Mouse (Mus musculus): Measurements from ENCODE around the gene Jhy. TPM values are rescaled to one million over a fixed set of nuclear protein-coding genes. Genes with fewer than 3 reads are reported as not detected.

Gene Jhy
- polyA plus RNA-seq, 1 experiment: not detected

DNA sequence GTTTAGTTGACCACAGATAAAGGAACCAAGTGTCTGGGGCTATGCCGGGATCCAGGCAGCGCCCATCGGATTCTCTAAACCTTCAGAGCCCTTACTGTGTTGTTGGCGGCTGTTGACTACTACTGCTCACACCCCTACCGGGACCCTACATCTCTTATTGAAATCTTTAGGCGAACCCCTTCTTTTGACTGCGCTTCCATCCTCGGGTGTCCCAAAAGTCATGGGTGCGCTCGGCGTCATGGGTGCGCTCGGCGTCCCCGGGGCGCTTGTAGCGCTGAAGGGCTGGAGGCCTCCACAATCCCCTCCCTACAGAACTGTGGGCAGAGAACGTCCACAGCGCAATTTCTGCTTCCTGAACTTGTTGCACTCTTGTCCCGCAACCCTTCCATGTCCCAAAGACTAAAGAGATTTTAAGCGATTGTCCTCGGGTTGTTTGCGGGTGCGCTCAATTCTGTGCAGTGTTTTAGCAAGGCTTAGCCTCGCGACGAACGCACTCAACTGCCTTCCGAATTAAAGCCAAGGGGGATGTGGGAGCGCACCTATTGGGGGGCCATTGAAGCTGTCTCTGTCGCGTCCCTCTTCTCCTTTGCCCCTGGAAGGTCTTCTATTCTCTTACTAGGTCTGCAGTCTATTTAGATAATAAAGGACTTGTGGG lies 85.5 kb downstream of the Jhy start:
- Histone ChIP-seq H3K27ac (replicated peaks; ENCODE audit: low read depth, low read length) (no peak overlapping the region), H3K4me1 (ENCODE audit: control insufficient read depth, insufficient read depth, insufficient read length, low read length) (0 out of 2 replicates have a peak, but pooled peaks cover 2% of the 10 kb centered on the region), H3K4me3 (ENCODE audit: insufficient read depth, low read depth, low read length) (no peak overlapping the region)

DNA sequence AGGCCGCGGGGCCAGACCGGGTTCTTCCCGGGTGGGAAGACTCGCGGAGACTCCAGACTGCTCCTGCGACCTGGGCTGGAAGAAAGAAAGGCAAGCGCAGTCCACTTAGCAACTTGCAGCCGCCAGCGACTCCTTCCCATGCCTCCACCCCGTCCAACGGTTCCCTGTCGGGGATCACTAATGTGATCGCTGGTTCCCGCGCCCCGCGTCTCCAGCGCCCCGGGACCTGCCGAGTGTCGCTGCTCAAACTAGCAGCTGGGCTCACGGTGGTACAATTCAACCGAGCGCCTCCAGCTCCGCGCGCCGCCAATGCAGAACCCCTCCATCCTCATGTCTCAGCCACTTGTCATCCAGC lies 86.1 kb downstream of the Jhy start:
- Histone ChIP-seq H3K4me3 (ENCODE audit: insufficient read depth, low read depth, low read length) (peak overlapping the region; percentile 24), H3K4me1 (ENCODE audit: control insufficient read depth, insufficient read depth, insufficient read length, low read length) (0 out of 2 replicates have a peak, but pooled peaks cover 2% of the 10 kb centered on the region)

DNA sequence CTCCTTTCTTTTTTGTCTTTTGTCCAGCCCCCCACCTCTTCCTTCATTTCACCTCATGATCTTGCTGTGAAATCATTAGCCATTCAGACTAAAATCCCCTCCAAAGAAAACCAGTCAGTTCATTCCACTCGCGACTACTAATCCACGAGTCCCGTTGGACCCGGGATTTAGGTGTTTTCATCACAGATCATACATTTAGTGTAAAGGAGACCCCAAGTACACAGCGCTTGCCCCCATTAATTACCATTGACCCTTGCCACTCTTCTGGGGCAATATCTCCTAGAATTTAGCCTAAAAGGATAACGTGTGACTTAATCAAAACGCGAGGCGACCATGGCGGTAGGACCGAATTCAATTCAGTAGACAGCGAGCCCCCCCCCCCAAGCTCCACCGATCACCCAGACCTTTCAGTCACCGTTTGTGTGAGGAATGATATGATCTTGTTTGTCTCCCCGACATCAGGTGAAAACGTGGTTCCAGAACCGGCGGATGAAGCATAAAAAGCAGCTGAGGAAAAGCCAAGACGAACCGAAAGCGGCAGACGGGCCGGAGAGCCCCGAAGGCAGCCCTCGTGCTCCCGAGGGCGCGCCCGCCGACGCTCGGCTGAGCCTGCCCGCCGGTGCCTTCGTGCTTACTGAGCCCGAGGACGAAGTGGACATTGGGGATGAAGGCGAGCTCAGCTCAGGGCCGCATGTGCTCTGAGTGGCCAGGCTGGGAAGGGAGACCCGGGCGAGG lies 86.6 kb downstream of the Jhy start:
- H3K4me3 ChIP-seq (ENCODE audit: insufficient read depth, low read depth, low read length): peak overlapping the region; percentile 24

More for the DNA sequence above, 86.1 kb downstream of the Jhy start:
- no peak overlapping the region for H3K27ac ChIP-seq (replicated peaks; ENCODE audit: low read depth, low read length)

DNA sequence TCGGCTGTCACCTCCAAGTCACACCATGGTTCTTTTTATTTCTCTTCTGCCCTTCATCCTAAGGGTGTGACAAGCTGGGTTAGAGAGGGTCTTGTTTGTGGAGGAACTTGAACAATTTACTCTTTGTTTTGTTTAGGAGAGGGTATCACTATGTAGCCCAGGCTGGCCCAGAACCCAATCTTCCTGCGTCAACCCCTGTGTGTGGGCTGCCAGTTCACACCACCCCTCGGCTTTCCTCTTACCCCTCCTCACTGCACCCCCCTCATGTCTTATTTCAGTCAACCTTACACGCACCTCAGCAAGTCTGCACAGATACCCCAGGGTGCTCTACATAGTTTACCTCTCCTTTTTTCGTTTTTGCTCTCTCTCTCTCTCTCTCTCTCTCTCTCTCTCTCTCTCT lies 87.2 kb downstream of the Jhy start:
- H3K4me3 ChIP-seq (ENCODE audit: insufficient read depth, low read depth, low read length): no peak overlapping the region
- no peak overlapping the region for H3K27ac ChIP-seq (replicated peaks; ENCODE audit: low read depth, low read length)
- 0 out of 2 replicates have a peak, but pooled peaks cover 2% of the 10 kb centered on the region for H3K4me1 ChIP-seq (ENCODE audit: control insufficient read depth, insufficient read depth, insufficient read length, low read length)

More for the DNA sequence above, 86.6 kb downstream of the Jhy start:
- H3K4me1 ChIP-seq (ENCODE audit: control insufficient read depth, insufficient read depth, insufficient read length, low read length): 0 out of 2 replicates have a peak, but pooled peaks cover 2% of the 10 kb centered on the region
- H3K27ac ChIP-seq (replicated peaks; ENCODE audit: low read depth, low read length): no peak overlapping the region

DNA sequence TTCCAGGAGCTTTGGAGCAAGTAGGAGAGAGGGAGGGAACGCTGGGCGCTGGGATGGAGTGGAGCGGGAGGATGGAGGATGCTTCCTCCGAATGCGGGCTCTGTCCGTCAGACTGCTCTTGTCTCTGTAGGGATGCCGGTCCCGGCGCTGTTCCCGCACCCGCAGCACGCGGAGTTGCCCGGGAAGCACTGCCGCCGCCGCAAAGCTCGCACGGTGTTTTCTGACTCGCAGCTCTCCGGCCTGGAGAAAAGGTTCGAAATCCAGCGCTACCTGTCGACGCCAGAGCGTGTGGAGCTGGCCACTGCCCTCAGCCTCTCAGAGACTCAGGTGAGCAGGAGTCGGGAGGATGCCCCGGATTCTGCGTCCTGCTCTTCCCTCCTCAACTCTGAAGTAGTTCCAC lies 87.8 kb downstream of the Jhy start:
- H3K4me3 ChIP-seq (ENCODE audit: insufficient read depth, low read depth, low read length): no peak overlapping the region
- H3K27ac ChIP-seq (replicated peaks; ENCODE audit: low read depth, low read length): no peak overlapping the region

GRCm38 (mm10) chr9:40875431-40875830 lies 88.5 kb downstream of the Jhy start:
- H3K27ac ChIP-seq (replicated peaks; ENCODE audit: low read depth, low read length): no peak overlapping the region
- H3K4me3 ChIP-seq (ENCODE audit: insufficient read depth, low read depth, low read length): no peak overlapping the region
- H3K4me1 ChIP-seq (ENCODE audit: control insufficient read depth, insufficient read depth, insufficient read length, low read length): 0 out of 2 replicates have a peak, but pooled peaks cover 2% of the 10 kb centered on the region

More for the DNA sequence above, 87.8 kb downstream of the Jhy start:
- 0 out of 2 replicates have a peak, but pooled peaks cover 2% of the 10 kb centered on the region for H3K4me1 ChIP-seq (ENCODE audit: control insufficient read depth, insufficient read depth, insufficient read length, low read length)

- Histone ChIP-seq H3K4me3 (ENCODE audit: insufficient read depth, low read depth, low read length) (no peak overlapping the region), H3K4me1 (ENCODE audit: control insufficient read depth, insufficient read depth, insufficient read length, low read length) (0 out of 2 replicates have a peak, but pooled peaks cover 2% of the 10 kb centered on the region), H3K27ac (replicated peaks; ENCODE audit: low read depth, low read length) (no peak overlapping the region)
Measured at GRCm38 (mm10) chr9:40874961-40875360, 89.0 kb downstream of the Jhy start.

DNA sequence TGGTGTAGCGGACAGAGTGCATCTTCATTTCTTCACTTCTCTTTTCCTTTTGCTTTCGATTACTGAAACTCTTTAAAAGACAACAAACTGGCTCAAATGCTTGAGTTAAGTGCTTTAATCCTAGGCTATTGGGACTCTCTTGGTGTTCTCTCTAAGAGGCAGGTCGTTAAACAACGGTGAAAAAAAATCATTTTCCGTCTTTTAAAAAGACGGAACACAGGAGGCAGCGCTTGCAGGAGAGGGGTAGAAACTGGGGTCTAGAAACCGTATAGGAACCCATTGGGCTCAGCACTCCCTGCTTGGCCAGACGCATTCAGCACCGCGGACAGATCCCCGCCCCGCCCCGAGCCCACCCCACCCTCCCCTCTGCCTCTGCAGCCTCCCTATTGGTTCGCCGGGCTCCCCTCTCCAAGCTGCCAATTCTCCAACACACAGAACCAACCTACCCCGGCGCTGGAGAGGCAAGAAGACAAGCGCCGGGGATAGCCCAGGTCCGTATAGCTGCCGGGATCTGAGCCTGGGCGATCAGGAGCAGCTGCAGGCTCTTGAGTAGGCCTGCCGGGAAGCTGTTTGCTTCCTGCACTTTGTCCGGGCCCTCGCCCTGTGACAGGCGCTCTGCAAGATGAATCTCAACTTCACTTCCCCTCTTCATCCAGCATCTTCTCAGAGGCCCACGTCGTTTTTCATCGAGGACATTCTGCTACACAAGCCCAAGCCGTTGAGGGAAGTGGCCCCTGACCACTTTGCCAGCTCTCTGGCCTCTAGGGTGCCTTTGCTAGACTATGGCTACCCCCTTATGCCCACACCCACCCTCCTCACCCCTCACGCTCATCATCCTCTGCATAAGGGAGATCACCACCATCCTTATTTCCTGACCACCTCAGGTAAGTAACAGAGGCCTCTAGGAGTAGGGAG lies 90.1 kb downstream of the Jhy start, which contains the start of gene Bsx:
Gene Bsx (plus strand): TSS at position 572 of the 915 bp plus-strand sequence.
- Histone ChIP-seq H3K27ac (replicated peaks; ENCODE audit: low read depth, low read length) (no peak within 1 kb of the TSS), H3K4me1 (ENCODE audit: control insufficient read depth, insufficient read depth, insufficient read length, low read length) (0 out of 2 replicates have a peak, but pooled peaks cover 2% of the 10 kb centered on the region), H3K4me3 (ENCODE audit: insufficient read depth, low read depth, low read length) (no peak within 1 kb of the TSS)

DNA sequence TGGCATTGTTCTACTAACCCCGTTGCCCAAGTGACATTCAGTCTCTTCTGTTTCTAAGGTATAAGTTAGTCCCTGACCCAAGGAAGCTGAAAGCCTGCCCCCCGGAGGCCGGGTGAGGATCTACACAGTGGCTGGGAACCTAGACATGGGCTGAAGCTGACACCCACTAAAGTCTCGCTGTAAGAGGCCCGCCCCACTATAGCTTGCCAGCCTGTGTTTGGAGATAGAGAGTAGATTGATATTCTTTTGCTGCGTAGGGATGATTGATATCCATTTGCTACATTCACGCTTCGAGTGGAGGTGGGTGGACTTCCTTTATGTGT lies 91.8 kb downstream of the Jhy start:
- H3K4me1 ChIP-seq (ENCODE audit: control insufficient read depth, insufficient read depth, insufficient read length, low read length): no peaks in the 10 kb centered on the region
- peak overlapping the region; percentile 49 for H3K4me3 ChIP-seq (ENCODE audit: insufficient read depth, low read depth, low read length)
- no peak overlapping the region for H3K27ac ChIP-seq (replicated peaks; ENCODE audit: low read depth, low read length)

GRCm38 (mm10) chr9:40871369-40872155 lies 92.4 kb downstream of the Jhy start:
- Histone ChIP-seq H3K27ac (replicated peaks; ENCODE audit: low read depth, low read length) (no peak overlapping the region), H3K4me3 (ENCODE audit: insufficient read depth, low read depth, low read length) (peak overlapping the region; percentile 49), H3K4me1 (ENCODE audit: control insufficient read depth, insufficient read depth, insufficient read length, low read length) (no peaks in the 10 kb centered on the region)

GRCm38 (mm10) chr9:40870331-40870730 lies 93.6 kb downstream of the Jhy start:
- Histone ChIP-seq H3K4me1 (ENCODE audit: control insufficient read depth, insufficient read depth, insufficient read length, low read length) (no peaks in the 10 kb centered on the region), H3K4me3 (ENCODE audit: insufficient read depth, low read depth, low read length) (no peak overlapping the region), H3K27ac (replicated peaks; ENCODE audit: low read depth, low read length) (no peak overlapping the region)

DNA sequence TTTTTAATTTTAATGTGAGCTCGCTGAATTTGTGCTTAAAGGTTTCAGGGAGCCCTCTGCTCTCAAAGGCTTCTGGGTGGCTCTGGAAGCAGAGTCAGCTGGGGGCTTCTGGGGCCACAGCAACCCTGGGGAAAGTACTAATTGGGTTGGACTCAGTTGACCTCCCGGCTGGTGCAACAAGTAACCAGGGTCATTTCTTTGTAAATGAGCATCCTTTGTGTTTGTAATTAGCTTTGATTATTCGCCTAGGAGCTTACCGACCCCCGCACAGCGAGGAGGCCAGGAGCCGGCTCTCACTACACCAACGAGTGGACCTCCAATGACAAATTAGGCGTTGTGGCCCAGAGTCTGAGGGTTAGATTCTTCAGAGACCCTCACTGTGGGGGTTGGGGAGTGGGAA lies 104.7 kb downstream of the Jhy start:
- no peaks in the 10 kb centered on the region for H3K4me1 ChIP-seq (ENCODE audit: control insufficient read depth, insufficient read depth, insufficient read length, low read length)
- H3K4me3 ChIP-seq (ENCODE audit: insufficient read depth, low read depth, low read length): no peak overlapping the region; the same call in 1 of the 2 replicates
- H3K27ac ChIP-seq (replicated peaks; ENCODE audit: low read depth, low read length): no peak overlapping the region

DNA sequence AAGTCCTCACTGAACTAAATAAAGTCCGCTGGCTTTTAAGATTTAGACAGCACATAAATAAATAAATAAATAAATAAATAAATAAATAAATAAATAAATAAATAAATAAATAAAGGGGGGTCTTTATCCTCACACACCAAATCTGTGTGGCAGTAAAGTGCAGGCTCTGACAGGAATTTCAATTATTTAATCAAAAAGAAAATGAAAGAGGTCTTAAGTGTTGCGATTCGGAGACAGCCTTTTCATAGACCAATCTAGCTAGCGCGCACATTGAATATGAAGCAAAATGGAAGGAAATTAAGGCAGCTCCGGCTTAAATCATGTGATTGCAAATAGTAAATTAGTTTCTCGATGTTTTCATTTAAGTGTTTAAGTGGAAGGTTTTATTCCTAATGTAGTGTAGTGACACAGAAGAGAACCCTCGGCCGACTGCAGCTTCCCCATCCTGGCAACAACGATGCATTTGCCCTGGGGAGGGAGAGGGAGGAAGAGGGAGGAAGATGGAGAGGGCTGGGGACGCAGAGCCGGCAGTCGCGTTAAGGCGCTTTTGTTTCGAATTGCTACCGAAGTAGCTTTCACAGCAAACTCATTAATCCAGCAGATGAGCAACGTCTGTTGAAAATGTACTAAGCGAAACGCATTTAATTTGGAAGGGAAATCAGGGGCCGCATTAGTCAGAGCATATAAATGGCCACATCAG lies 105.3 kb downstream of the Jhy start:
- H3K4me3 ChIP-seq (ENCODE audit: insufficient read depth, low read depth, low read length): peak overlapping the region; percentile 31
- no peaks in the 10 kb centered on the region for H3K4me1 ChIP-seq (ENCODE audit: control insufficient read depth, insufficient read depth, insufficient read length, low read length)
- H3K27ac ChIP-seq (replicated peaks; ENCODE audit: low read depth, low read length): no peak overlapping the region

- Histone ChIP-seq H3K4me1 (ENCODE audit: control insufficient read depth, insufficient read depth, insufficient read length, low read length) (no peaks in the 10 kb centered on the region), H3K4me3 (ENCODE audit: insufficient read depth, low read depth, low read length) (no peak overlapping the region), H3K27ac (replicated peaks; ENCODE audit: low read depth, low read length) (no peak overlapping the region)
Measured at GRCm38 (mm10) chr9:40851515-40851914, 112.4 kb downstream of the Jhy start.
